Mouse (Mus musculus) forebrain, embryonic 11.5 days (tissue): Measurements from ENCODE around the gene Krtap5-5. TPM values are rescaled to one million over a fixed set of nuclear protein-coding genes. Genes with fewer than 3 reads are reported as not detected.

Source experiments
- ATAC-seq: fragments of 200-750 bp; cut with Nextera tagmentation; replicated peaks from 2 replicates; pipeline ENCODE4 v1.8.0; 2017; ENCODE audit warnings: moderate TSS enrichment; ENCODE audit not compliant: low FRiP score
- DNase-seq: peaks from one replicate; pipeline ENCODE4 v3.0.0-alpha.2; 2017; ENCODE audit warnings: low spot score
- H3K27ac ChIP-seq: fragments of 300-500 bp; sonication (generic); 2 replicates; pipeline ENCODE4 v1.5.1; 2014; ENCODE audit warnings: low read depth, low read length
- H3K27me3 ChIP-seq: fragments of 300-500 bp; sonication (generic); 2 replicates; pipeline ENCODE4 v1.6.1; 2014; ENCODE audit warnings: mild to moderate bottlenecking, low read length, mixed read lengths; ENCODE audit not compliant: control insufficient read depth, insufficient read depth
- H3K36me3 ChIP-seq: fragments of 300-500 bp; sonication (generic); 2 replicates; pipeline ENCODE4 v1.6.1; 2014; ENCODE audit warnings: mild to moderate bottlenecking, low read length, moderate library complexity, mixed read lengths; ENCODE audit not compliant: control insufficient read depth, insufficient read depth
- H3K4me1 ChIP-seq: fragments of 300-500 bp; sonication (generic); replicated peaks from 2 replicates; pipeline ENCODE4 v1.6.1; 2014; ENCODE audit warnings: low read length, mixed read lengths; ENCODE audit not compliant: control insufficient read depth, insufficient read depth
- H3K4me2 ChIP-seq: fragments of 300-500 bp; sonication (generic); 2 replicates; pipeline ENCODE4 v1.6.1; 2014; ENCODE audit warnings: low read depth, mild to moderate bottlenecking, low read length, moderate library complexity, mixed read lengths; ENCODE audit not compliant: severe bottlenecking
- H3K4me3 ChIP-seq: fragments of 300-500 bp; sonication (generic); 2 replicates; pipeline ENCODE4 v1.5.1; 2014; ENCODE audit warnings: low read depth, low read length
- H3K9ac ChIP-seq: fragments of 300-500 bp; sonication (generic); 2 replicates; pipeline ENCODE4 v1.6.1; 2014; ENCODE audit warnings: low read length
- H3K9me3 ChIP-seq: fragments of 300-500 bp; sonication (generic); 2 replicates; pipeline ENCODE4 v1.6.1; 2016; ENCODE audit warnings: low read length, mixed read lengths; ENCODE audit not compliant: control insufficient read depth
- WGBS: fragments of 180-500 bp; shearing (Covaris S2); extraction: QIAGEN DNeasy Blood & Tissue Kit; methylation state at CpG from one replicate; pipeline ENCODE4 v1.1.7; 2014; 5-methylcytosine and 5-hydroxymethylcytosine counted together
- polyA plus RNA-seq: library from polyadenylated mRNA; unstranded; fragments of >200 nt; fragmentation: Nextera tagmentation; extraction: Ambion mirVana; gene quantifications from 2 replicates; pipeline ENCODE4 v1.2.1, GENCODE M21; 2014

Gene Krtap5-5
- polyA plus RNA-seq, 1 experiment from 2014 or later = not detected

DNA sequence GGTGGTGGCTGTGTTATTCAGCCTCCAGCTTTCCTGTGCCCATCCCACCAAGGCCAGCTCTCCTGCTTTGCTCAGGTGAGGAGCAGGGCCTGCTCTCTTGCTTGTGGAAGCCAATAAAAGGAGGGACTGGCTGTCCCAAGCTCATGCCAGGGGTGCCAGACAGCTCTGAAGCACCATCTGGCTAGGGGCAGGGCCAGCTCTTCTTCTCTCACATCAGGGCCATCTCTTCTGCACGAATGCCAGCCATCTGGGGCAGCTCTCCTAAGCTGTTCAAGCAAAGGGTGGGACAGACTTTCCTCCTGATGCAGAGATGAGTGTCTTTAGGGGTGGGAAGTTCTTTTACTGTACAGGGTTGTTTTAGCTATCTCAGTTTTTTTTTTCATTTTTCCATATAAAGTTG, 48.8 kb downstream of the Krtap5-5 start:
- Histone ChIP-seq H3K27me3 (no peaks in the 10 kb centered on the region), H3K9me3 (no peaks in the 10 kb centered on the region), H3K27ac (no peak overlapping the region), H3K9ac (no peak overlapping the region), H3K4me2 (no peak overlapping the region), H3K4me1 (no peaks in the 10 kb centered on the region), H3K36me3 (no peaks in the 10 kb centered on the region), H3K4me3 (no peak overlapping the region)
- ATAC-seq = no peak
- 53% methylated on average over 1 of the region's 1 CpGs for WGBS
- DNase-seq = no peak

Other genes with a start within 250 kb of the Krtap5-5 start
- 52.9 and 55.9 TPM in 2 replicates for gene Mob2, start 168.9 kb downstream of the Krtap5-5 start, polyA plus RNA-seq
- 22.6 and 28.1 TPM in 2 replicates for gene Dusp8, start 134.1 kb downstream of the Krtap5-5 start, polyA plus RNA-seq
- 0.31 TPM in 1 of 2 replicates, not detected in the other for gene Gm45618, start 109.2 kb downstream of the Krtap5-5 start, polyA plus RNA-seq
- not detected in 2 replicates for gene Gm39115, start 93.9 kb downstream of the Krtap5-5 start, polyA plus RNA-seq
- not detected in 2 replicates for gene Gm45337, start 85.4 kb downstream of the Krtap5-5 start, polyA plus RNA-seq
- not detected in 2 replicates for gene Gm29735, start 72.9 kb downstream of the Krtap5-5 start, polyA plus RNA-seq
- not detected in 2 replicates for gene Gm4553, start 64.2 kb downstream of the Krtap5-5 start, polyA plus RNA-seq
- gene Krtap5-2, start 54.0 kb downstream of the Krtap5-5 start, polyA plus RNA-seq = not detected in 2 replicates
- not detected in 2 replicates for gene Gm10153, start 39.6 kb downstream of the Krtap5-5 start, polyA plus RNA-seq
- gene Krtap5-3, start 28.6 kb downstream of the Krtap5-5 start, polyA plus RNA-seq = not detected in 2 replicates
- gene Gm7579, start 18.1 kb downstream of the Krtap5-5 start, polyA plus RNA-seq = not detected in 2 replicates
- not detected in 2 replicates for gene Gm40460, start 11.1 kb upstream of the Krtap5-5 start, polyA plus RNA-seq
- not detected in 2 replicates for gene Gm2431, start 28.4 kb upstream of the Krtap5-5 start, polyA plus RNA-seq
- gene Gm4559, start 44.4 kb upstream of the Krtap5-5 start, polyA plus RNA-seq = not detected in 2 replicates
- gene Krtap5-1, start 67.1 kb upstream of the Krtap5-5 start, polyA plus RNA-seq = not detected in 2 replicates
- gene Krtap5-4, start 73.6 kb upstream of the Krtap5-5 start, polyA plus RNA-seq = not detected in 2 replicates
- gene Ifitm10, start 143.8 kb upstream of the Krtap5-5 start, polyA plus RNA-seq = 0.24 and 0.32 TPM in 2 replicates
- not detected in 2 replicates for gene Gm49369, start 152.7 kb upstream of the Krtap5-5 start, polyA plus RNA-seq
- gene Ctsd, start 158.1 kb upstream of the Krtap5-5 start, polyA plus RNA-seq = 129 and 147 TPM in 2 replicates
- not detected in 2 replicates for gene Syt8, start 204.9 kb upstream of the Krtap5-5 start, polyA plus RNA-seq
- gene Tnni2, start 211.8 kb upstream of the Krtap5-5 start, polyA plus RNA-seq = 1.3 TPM in 1 of 2 replicates, not detected in the other
- 8.7 and 9.8 TPM in 2 replicates for gene Lsp1, start 230.8 kb upstream of the Krtap5-5 start, polyA plus RNA-seq